Mouse (Mus musculus) urinary bladder, postnatal 36 days (tissue): ENCODE measurements around the gene Agtrap.

Experiments used
- DNase-seq, 2 experiments: peaks; one replicate each; pipeline ENCODE4 v3.0.0; 2022; ENCODE audit warnings: low spot score in 2 of 2, mixed read lengths in 1 of 2

Agtrap gene

GRCm38 (mm10) chr4:148075259-148075658, 12.6 kb downstream of the Agtrap start:
- DNase-seq: peak; percentile 67 to 73

GRCm38 (mm10) chr4:148074521-148075189, 13.2 kb downstream of the Agtrap start:
- DNase-seq: no peak

- DNase-seq: no peak
These were observed 16.3 kb downstream of the Agtrap start for GRCm38 (mm10) chr4:148071508-148071907.

DNA sequence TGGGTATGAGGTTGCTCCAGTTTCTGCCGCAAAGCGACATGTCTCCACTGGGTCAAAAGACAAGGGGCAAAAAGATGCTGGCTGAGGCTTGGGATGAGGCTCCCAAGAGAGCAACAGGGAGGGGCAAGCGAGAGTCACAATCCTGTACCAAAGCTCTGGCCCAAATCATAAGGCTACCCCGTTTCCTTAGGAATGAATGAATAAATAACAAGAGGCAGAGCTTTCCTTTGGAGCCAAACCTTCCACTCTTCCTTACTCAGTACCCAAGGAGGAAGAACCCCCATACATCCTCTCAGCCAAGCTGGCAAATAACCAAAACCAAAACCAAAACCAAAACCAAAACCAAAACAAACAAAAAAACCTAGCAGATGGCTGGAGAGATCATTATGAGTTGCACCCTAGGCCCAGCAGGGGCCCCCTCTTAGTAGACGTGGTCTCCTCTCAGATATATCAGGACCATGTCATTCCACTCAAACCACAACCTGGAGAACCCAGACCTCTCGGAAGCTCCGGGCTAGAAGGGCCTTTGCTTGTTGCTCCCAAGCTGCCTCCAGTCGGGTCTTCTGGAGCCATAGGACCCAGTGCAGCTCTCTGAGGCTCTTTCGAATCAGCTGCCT, 18.1 kb downstream of the Agtrap start:
- DNase-seq: no peak

GRCm38 (mm10) chr4:148067346-148067745, 20.5 kb downstream of the Agtrap start:
- no peak for DNase-seq

DNA sequence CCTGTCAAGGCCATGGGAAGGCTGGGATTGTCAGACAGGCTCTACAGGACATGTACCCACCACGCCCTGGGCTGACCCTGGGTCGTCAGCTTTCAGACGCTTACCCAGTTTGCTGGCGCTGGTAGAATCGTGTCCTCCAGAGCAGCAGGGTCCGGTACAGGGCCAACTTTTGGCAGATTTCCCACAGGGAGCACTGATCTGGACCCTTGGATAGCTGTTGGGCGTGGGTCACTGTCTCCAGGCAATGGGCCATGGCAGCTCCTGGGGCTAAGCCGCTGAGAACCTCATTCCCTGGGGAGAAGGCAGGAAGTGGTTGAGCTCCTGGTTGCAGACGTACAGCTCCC, 21.5 kb downstream of the Agtrap start:
- DNase-seq: no peak

DNA sequence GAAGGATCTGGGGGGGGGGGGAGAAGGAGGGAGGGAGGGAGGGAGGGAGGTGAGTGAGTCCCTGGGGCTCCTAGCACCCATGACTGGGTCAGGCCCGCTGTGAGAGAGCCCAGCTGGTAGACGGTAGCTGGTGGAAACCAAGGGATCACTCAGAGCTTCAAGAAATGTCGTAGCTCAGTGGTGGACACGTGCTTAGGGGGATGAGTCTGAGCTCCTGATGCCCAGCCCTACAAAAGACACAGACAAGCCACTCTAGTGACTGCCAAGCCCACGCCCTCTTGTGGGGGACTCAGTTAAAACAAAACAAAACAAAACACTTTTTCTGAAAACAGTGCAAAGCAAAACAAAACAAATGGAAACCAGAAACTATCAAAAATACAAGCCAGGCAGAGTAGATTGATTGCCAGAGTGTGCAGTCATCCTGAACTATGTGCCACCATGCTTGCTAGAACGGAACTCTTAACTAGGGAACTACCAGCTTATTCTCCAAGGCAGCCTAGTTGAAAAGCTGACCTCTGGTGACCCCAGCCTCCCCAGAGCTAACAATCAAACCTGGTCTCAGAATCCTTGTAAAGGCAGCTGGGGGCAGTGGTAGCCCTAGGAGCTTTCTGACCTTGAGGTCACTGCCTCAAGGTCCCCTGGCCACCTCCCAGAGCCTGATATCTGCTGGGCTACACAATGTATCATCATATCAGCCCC, 22.0 kb downstream of the Agtrap start:
- no peak for DNase-seq

- no peak for DNase-seq
These were observed 26.7 kb downstream of the Agtrap start for GRCm38 (mm10) chr4:148061086-148061480.

- DNase-seq: peak in 1 of 2 experiments; percentile 29
These were observed 27.4 kb downstream of the Agtrap start for GRCm38 (mm10) chr4:148060120-148061085.

DNA sequence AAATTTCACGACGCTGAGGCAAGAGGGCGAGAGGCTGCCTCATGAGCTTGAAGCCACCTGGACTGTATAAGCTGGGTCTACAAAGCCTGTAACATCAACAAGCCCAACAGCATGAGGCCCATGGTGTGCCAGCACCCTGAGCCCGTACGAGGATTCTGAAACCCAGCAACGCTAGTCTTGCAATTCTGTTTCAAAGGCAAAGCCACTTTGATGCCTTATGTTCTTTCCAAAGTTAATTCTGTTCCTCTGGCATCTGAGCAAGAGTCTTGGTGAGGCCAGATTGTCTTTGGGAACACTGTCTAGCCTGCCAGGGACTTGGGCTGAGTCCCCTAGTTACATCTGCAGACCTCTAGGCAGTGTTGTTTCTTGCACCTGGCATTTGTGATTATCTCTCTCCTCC, 28.8 kb downstream of the Agtrap start:
- no peak for DNase-seq

DNA sequence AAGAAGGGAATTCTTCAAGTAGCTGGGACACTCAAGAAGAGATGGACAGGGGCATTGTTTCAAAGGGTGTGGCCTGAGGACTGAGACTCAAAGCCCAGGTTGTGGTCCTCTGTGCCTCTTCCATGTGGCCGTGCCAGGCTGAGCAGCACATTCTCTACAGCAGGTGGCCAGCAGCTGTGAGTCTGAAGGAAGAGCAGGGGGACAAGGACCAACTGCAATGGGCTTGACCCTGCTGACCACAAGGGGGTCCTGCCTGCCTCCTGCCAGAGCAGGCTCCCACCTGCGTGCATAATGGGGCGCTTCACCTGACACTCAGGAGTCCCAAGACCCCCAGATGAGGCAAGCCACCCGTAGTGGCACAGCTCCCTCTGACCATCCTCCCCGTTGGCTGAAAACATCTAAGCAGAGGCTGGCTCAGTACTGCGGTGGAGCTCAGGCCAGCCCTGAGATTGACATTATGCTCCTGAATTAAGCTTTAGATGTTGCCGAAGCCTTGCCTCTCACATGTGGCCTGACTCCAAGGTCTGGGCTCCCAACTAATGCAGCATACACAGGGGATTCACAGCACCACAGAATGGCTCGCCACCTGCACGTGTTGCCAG, 29.5 kb downstream of the Agtrap start:
- no peak for DNase-seq

DNA sequence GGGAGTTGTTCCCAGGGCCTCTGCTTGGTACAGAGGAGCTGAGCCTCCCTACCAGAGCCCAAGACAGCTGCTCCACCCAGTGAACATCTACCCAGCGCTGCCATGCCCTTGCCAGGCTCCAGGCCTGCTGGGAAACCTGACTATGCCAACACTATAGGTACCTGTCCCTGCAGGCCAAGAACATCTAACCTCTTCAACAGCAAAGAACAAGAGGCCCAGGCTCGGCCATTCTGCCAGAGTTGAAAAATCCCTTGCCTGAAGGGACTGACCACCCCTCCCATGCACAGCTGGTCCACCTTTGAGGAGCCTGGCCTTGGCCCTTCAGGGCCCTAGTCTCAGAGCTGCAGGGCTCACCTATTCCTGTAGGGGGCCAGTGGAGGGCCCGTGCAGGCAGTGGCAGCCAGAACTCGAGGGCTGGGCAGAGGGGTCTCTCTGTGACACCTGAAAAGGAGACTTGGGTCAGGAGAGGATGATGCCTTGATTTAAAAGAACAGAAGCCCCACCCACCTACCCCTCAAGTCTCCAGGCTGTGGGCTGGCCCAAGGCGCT, 30.1 kb downstream of the Agtrap start:
- no peak for DNase-seq

- DNase-seq: peak in 1 of 2 experiments; percentile 59
These were observed 31.0 kb downstream of the Agtrap start for GRCm38 (mm10) chr4:148056801-148057200.

- no peak for DNase-seq
These were observed 31.6 kb downstream of the Agtrap start for GRCm38 (mm10) chr4:148056246-148056645.

GRCm38 (mm10) chr4:148054961-148055695, 32.7 kb downstream of the Agtrap start:
- no peak for DNase-seq

- DNase-seq: no peak
These were observed 34.4 kb downstream of the Agtrap start for GRCm38 (mm10) chr4:148053417-148053920.

DNA sequence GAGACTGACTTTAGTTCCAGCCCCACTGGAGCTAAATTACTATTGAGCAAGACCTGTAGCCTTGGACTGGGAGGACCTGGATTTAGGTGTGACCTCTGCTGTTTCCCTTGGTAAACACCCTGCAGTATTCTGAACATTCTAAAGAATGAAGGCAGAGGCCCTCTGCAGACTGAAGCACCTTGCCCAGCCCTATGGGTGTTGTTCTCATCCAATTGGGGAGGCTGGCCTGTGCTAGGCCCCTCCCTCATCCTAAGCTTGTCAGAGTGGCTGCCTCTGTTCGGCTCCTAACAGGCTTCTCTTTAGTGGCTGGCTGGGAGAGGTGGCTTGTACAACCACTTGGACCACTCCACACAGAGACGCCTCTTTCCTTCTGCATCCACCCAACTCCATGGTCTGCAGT, 34.9 kb downstream of the Agtrap start:
- DNase-seq: no peak

- no peak for DNase-seq
These were observed 35.9 kb downstream of the Agtrap start for GRCm38 (mm10) chr4:148051886-148052285.

DNA sequence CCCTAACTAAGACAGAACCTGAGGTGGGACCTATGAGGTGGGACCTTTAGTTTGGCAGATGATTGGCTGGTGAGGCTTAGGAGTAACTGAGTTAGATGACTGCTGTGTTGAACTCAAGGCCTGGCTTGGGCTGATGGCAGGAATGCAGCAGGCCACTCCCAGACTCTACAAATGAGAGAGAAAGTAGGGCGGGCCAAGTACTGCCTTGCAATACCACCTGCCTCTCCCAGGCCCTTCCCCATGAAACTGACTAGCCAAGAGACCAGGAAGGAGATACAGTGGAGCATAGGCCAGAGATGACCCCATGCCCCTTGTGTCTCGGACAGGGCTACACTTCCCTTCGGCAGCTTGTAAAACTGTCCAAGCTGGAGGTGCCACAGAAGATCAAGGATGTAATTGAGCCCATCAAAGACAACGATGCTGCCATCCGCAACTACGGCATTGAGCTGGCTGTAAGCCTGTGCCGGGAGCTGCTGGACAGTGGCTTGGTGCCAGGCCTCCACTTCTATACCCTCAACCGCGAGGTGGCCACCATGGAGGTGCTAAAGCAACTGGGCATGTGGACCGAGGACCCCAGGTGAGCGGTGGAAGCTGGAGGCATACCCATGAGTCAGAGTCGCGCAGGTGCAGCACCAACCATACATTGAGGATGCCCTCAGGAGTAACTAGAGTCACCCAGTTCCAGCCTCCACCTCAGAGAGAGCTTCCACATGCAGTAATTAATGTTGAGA, 36.6 kb downstream of the Agtrap start:
- no peak for DNase-seq
